Mouse (Mus musculus) kidney, embryonic 14.5 days (tissue): ENCODE results near the gene Tmem151a. TPM values are rescaled to one million over a fixed set of nuclear protein-coding genes. Genes with fewer than 3 reads are reported as not detected.
A peak's percentile ranks its signal among the peaks of the same experiment; 100 is the strongest.

Source experiments
- ATAC-seq: fragments of 200-750 bp; cut with Nextera tagmentation; 2 replicates; pipeline ENCODE4 v1.8.0; 2017; ENCODE audit warnings: moderate number of reproducible peaks, mild to moderate bottlenecking, moderate TSS enrichment, moderate library complexity; ENCODE audit not compliant: low FRiP score, low TSS enrichment
- H3K27ac ChIP-seq: fragments of 300-500 bp; sonication (generic); 2 replicates; pipeline ENCODE4 v1.5.1; 2014; ENCODE audit warnings: low read depth, mild to moderate bottlenecking, low read length, moderate library complexity, mixed read lengths
- H3K27me3 ChIP-seq: fragments of 300-500 bp; sonication (generic); 2 replicates; pipeline ENCODE4 v1.6.1; 2014; ENCODE audit warnings: mild to moderate bottlenecking, low read length; ENCODE audit not compliant: control insufficient read depth, insufficient read depth
- H3K36me3 ChIP-seq: fragments of 300-500 bp; sonication (generic); 2 replicates; pipeline ENCODE4 v1.6.1; 2014; ENCODE audit warnings: low read length, mixed read lengths; ENCODE audit not compliant: control insufficient read depth, insufficient read depth
- H3K4me1 ChIP-seq: fragments of 300-500 bp; sonication (generic); 2 replicates; pipeline ENCODE4 v1.6.1; 2014; ENCODE audit warnings: low read length, mixed read lengths; ENCODE audit not compliant: control insufficient read depth, insufficient read depth
- H3K4me2 ChIP-seq: fragments of 300-500 bp; sonication (generic); replicated peaks from 2 replicates; pipeline ENCODE4 v1.6.1; 2014; ENCODE audit warnings: low read depth, mild to moderate bottlenecking, low read length
- H3K4me3 ChIP-seq: fragments of 300-500 bp; sonication (generic); 2 replicates; pipeline ENCODE4 v1.5.1; 2014; ENCODE audit warnings: mild to moderate bottlenecking, low read length
- H3K9ac ChIP-seq: fragments of 300-500 bp; sonication (generic); 2 replicates; pipeline ENCODE4 v1.6.1; 2014; ENCODE audit warnings: low read depth, mild to moderate bottlenecking, low read length, moderate library complexity
- H3K9me3 ChIP-seq: fragments of 300-500 bp; sonication (generic); 2 replicates; pipeline ENCODE4 v1.6.1; 2016; ENCODE audit warnings: low read length; ENCODE audit not compliant: control insufficient read depth
- WGBS: fragments of 180-500 bp; shearing (Covaris S2); extraction: QIAGEN DNeasy Blood & Tissue Kit; methylation state at CpG from one replicate; pipeline ENCODE4 v1.1.7; 2014; 5-methylcytosine and 5-hydroxymethylcytosine counted together
- polyA plus RNA-seq: library from polyadenylated mRNA; unstranded; fragments of >200 nt; fragmentation: Nextera tagmentation; extraction: Ambion mirVana; gene quantifications from 2 replicates; pipeline ENCODE4 v1.2.1, GENCODE M21; 2014

Gene Tmem151a
- polyA plus RNA-seq, 1 experiment from 2014 or later: 1.7 TPM

- Histone ChIP-seq H3K4me3 (peak overlapping the region; percentile 65), H3K36me3 (peaks cover 45% of the 10 kb centered on the region), H3K4me1 (peaks cover 38% of the 10 kb centered on the region), H3K4me2 (peak overlapping the region; percentile 100), H3K27ac (no peak overlapping the region), H3K9me3 (no peaks in the 10 kb centered on the region), H3K27me3 (no peaks in the 10 kb centered on the region), H3K9ac (peak overlapping the region; percentile 81)
- ATAC-seq: peak; percentile 15
- 3% methylated on average over 29 of the region's 31 CpGs for WGBS
These were observed 12.4 kb upstream of the Tmem151a start for GRCm38 (mm10) chr19:5097521-5098362.

GRCm38 (mm10) chr19:5095887-5096474 lies 10.7 kb upstream of the Tmem151a start:
- H3K4me3 ChIP-seq: no peak overlapping the region
- WGBS: 17% methylated on average over 9 of the region's 9 CpGs
- no peak overlapping the region for H3K27ac ChIP-seq
- H3K27me3 ChIP-seq: no peaks in the 10 kb centered on the region
- peaks cover 43% of the 10 kb centered on the region for H3K36me3 ChIP-seq
- no peak overlapping the region; the same call in 1 of the 2 replicates for H3K4me2 ChIP-seq
- H3K9me3 ChIP-seq: no peaks in the 10 kb centered on the region
- H3K9ac ChIP-seq: no peak overlapping the region
- ATAC-seq: no peak
- H3K4me1 ChIP-seq: peaks cover 38% of the 10 kb centered on the region

- Histone ChIP-seq H3K9ac (no peak overlapping the region), H3K4me1 (peaks cover 38% of the 10 kb centered on the region), H3K4me3 (no peak overlapping the region), H3K4me2 (no peak overlapping the region), H3K9me3 (no peaks in the 10 kb centered on the region), H3K27me3 (no peaks in the 10 kb centered on the region), H3K27ac (no peak overlapping the region), H3K36me3 (peaks cover 39% of the 10 kb centered on the region)
- 43% methylated on average over 11 of the region's 11 CpGs for WGBS
- no peak for ATAC-seq
These were observed 9.6 kb upstream of the Tmem151a start for GRCm38 (mm10) chr19:5094746-5095417.

GRCm38 (mm10) chr19:5094243-5094632 lies 8.9 kb upstream of the Tmem151a start:
- Histone ChIP-seq H3K27me3 (no peaks in the 10 kb centered on the region), H3K4me1 (peaks cover 38% of the 10 kb centered on the region), H3K4me3 (no peak overlapping the region), H3K9me3 (no peaks in the 10 kb centered on the region), H3K27ac (no peak overlapping the region), H3K4me2 (no peak overlapping the region), H3K36me3 (peaks cover 35% of the 10 kb centered on the region), H3K9ac (no peak overlapping the region)
- peak; percentile 68 for ATAC-seq
- WGBS: 1% methylated on average over 21 of the region's 21 CpGs

GRCm38 (mm10) chr19:5093481-5094242 lies 8.3 kb upstream of the Tmem151a start:
- H3K4me3 ChIP-seq: no peak overlapping the region
- WGBS: 70% methylated on average over 12 of the region's 12 CpGs
- no peaks in the 10 kb centered on the region for H3K27me3 ChIP-seq
- no peak for ATAC-seq
- no peak overlapping the region for H3K4me2 ChIP-seq
- H3K9ac ChIP-seq: no peak overlapping the region
- peaks cover 33% of the 10 kb centered on the region for H3K36me3 ChIP-seq
- H3K27ac ChIP-seq: no peak overlapping the region
- H3K9me3 ChIP-seq: no peaks in the 10 kb centered on the region
- H3K4me1 ChIP-seq: peaks cover 39% of the 10 kb centered on the region

GRCm38 (mm10) chr19:5092083-5092482 lies 6.8 kb upstream of the Tmem151a start:
- 89% methylated on average over 10 of the region's 10 CpGs for WGBS

GRCm38 (mm10) chr19:5089324-5089723 lies 4.0 kb upstream of the Tmem151a start:
- Histone ChIP-seq H3K9me3 (no peaks in the 10 kb centered on the region), H3K4me2 (peak overlapping the region; percentile 94), H3K9ac (peak overlapping the region; percentile 74; the same call in 1 of the 2 replicates), H3K27me3 (peaks cover 21% of the 10 kb centered on the region), H3K27ac (no peak overlapping the region), H3K4me3 (peak overlapping the region; percentile 91), H3K36me3 (peaks cover 33% of the 10 kb centered on the region), H3K4me1 (peaks cover 14% of the 10 kb centered on the region; the same call in 1 of the 2 replicates)
- ATAC-seq: no peak
- 95% methylated on average over 4 of the region's 4 CpGs for WGBS

More at GRCm38 (mm10) chr19:5092083-5092482, 6.8 kb upstream of the Tmem151a start:
- no peaks in the 10 kb centered on the region for H3K9me3 ChIP-seq
- no peak for ATAC-seq
- no peak overlapping the region for H3K27ac ChIP-seq
- no peak overlapping the region for H3K4me3 ChIP-seq
- no peak overlapping the region for H3K4me2 ChIP-seq
- no peak overlapping the region for H3K9ac ChIP-seq
- no peaks in the 10 kb centered on the region for H3K27me3 ChIP-seq
- peaks cover 33% of the 10 kb centered on the region for H3K36me3 ChIP-seq
- peaks cover 32% of the 10 kb centered on the region for H3K4me1 ChIP-seq

GRCm38 (mm10) chr19:5087884-5088728 lies 2.8 kb upstream of the Tmem151a start, which contains the start of gene Yif1a:
Gene Yif1a, plus strand, starts transcription at chr19:5088538.
- Histone ChIP-seq H3K4me1 (peaks cover 13% of the 10 kb centered on the region; the same call in 1 of the 2 replicates), H3K27me3 (peaks cover 34% of the 10 kb centered on the region), H3K4me3 (peak within 1 kb of the TSS; percentile 91), H3K9ac (peak within 1 kb of the TSS; percentile 74), H3K4me2 (peak within 1 kb of the TSS; percentile 94), H3K27ac (peak within 1 kb of the TSS; percentile 62; the same call in 1 of the 2 replicates), H3K36me3 (peaks cover 26% of the 10 kb centered on the region), H3K9me3 (no peaks in the 10 kb centered on the region)
- WGBS: under 1% methylated on average over 58 of the region's 58 CpGs
- ATAC-seq: peak; percentile 91
